Mouse (Mus musculus) adrenal gland, adult (tissue): ENCODE measurements around the gene Klra8.
"Not testable (repeated sequence)": the region's sequence is repeated elsewhere in the genome, so short reads cannot be mapped to it uniquely, and the experiment has no call there.

Experiments
- DNase-seq, 2 experiments: peaks; one replicate each; pipeline ENCODE4 v3.0.0; 2022 to 2023; ENCODE audit warnings: low spot score in 1 of 2; ENCODE audit not compliant: inconsistent age in 2 of 2

The Klra8 gene

DNA sequence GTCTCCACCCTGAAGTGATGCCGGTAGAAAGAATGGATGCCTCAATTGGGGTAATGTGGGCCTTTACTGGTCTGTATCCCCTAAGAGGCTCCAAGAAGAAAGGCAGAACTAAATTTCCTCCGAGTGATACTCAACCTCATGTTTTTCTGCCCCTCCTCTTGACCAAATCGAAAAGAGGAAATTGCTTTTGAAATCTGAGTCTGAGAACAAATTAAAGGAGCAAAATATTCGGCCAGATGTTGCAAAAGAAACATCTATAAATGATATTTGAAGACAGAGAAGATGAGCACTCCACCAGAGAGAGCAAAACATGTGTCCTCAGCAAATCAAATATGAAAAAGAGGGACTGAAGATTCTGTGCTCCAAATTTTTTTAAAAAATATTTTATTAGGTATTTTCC, at the start of gene Klra8:
TSS of gene Klra8 (minus strand) at position 101 of the 400 bp plus-strand sequence.
- not testable (repeated sequence) for DNase-seq

DNA sequence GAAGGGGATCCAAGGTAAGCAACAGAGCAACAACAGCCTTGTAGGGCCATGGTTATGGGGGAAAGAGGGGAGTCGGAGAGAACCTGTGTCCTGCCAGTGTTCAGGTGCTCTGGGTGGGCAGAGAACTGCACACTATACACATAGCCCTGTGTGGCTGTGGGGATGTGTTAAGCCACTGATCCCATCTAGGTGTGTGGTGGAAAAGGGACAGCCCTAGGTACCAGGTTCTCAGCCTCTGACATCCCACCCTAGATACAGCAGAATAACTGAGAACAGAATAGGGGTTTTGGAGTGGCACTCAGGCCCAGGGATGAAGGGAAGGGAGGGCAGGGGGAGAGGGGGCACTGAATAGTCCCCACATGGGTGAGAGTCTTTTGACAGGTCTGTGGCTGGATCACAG, 19.2 kb downstream of the Klra8 start:
- DNase-seq = no peak

- DNase-seq = not testable (repeated sequence)
Measured at GRCm38 (mm10) chr6:130102743-130103142, 27.0 kb downstream of the Klra8 start.

DNA sequence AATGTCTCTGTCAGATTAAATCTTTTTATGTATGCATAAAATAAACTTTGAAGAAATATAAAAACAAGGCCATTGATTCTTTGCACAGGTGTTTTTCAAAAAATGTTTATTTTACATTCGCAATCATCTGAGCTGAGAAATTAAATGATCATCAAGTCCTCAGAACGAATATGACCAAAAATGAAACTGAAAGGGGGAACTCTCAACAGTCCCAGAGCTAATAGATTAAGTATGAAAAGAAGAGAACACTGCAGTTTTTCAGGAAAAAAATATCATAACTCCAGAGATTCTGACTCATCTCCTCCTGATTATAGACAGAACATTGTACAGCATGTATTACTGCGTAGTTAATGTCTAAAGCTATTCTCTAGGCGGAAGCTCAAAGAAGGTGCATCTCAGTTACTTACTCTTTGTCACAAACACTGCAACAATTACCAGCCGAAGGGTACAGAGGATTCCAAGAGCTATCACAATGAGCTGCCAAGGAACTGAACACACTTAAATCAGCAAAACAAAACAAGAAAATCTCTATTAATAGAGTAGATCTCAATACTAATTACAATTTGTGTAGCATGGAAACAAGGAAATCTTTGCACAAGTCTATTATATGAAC, 37.3 kb downstream of the Klra8 start:
- DNase-seq = no peak

DNA sequence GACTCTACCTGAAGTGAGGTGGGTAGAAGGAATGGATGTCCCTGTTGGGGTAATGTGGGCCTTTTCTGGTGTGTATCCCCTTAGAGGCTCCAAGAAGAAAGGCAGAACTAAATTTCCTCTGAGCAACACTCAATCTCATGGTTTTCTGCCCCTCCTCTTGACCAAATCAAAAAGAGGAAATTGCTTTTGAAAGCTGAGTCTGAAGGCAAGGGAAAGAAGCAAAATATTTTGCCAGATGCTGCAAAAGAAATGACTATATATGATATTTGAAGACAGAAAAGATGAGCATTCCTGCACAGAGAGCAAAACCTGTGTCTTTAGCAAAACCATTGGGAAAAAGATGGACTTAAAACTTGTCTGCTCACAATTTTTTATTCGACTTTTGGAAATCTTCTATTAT, 62.5 kb downstream of the Klra8 start, which contains the start of gene Klra4:
TSS of gene Klra4 (minus strand) at position 101 of the 400 bp plus-strand sequence.
- not testable (repeated sequence) for DNase-seq
